ENCODE assay signal across 24 mouse cellular contexts in genomic region chr16:24635381-24635919, GRCm38 (mm10).
DNase-seq lines count a peak whose midpoint lies in the region; TF ChIP-seq lines count a peak whose summit lies in the region.
"Had no signal": no experiment of that assay in that cellular context is flagged by ENCODE, and none has a peak within 500 bp of the region (broad histone marks: within the 10 kb centered on the region; RNA-seq: fewer than 3 reads in every experiment).

No protein-coding gene starts in this region.

- no peak overlapping the region for H3K4me3 ChIP-seq in heart, adult 2 months
- H3K4me3 ChIP-seq: forebrain, embryonic 15.5 days; heart, embryonic 13.5 days; hindbrain, embryonic 12.5 days; limb, embryonic 12.5 days had no signal

- DNase-seq in heart, adult 11 months = peak; percentile 84
- no peak for DNase-seq in heart, postnatal 10 days
- peak; percentile 70 to 84 for DNase-seq in cerebellum, adult 18-20 months
- DNase-seq in cerebellum, postnatal 14 days = peak; percentile 37 to 63
- no peak for DNase-seq in right cerebral cortex, postnatal 14 days
- no peak for DNase-seq in heart, adult 2 months
- no peak for DNase-seq in layer of hippocampus, postnatal 14 days (ENCODE audit: low spot score in 2 of 2)
- DNase-seq: adrenal gland, postnatal 10 days; gastrocnemius, postnatal 14 days; heart, adult 18-20 months; kidney, adult 9 months; kidney, postnatal 14 days; layer of hippocampus, postnatal 36 days; liver, postnatal 0 days; thymus, adult 18-20 months; thymus, postnatal 4 days had no signal

- H3K27ac ChIP-seq in heart, adult 2 months = no peak overlapping the region
- H3K27ac ChIP-seq: forebrain, embryonic 15.5 days; heart, embryonic 13.5 days; hindbrain, embryonic 12.5 days; limb, embryonic 12.5 days; macrophage had no signal

- H3K36me3 ChIP-seq in heart, adult 2 months (ENCODE audit: control insufficient read depth, insufficient read depth, low read length) = peaks cover 2% of the 10 kb centered on the region; the same call in 1 of the 2 replicates
- H3K36me3 ChIP-seq: forebrain, embryonic 15.5 days; G1E; hindbrain, embryonic 12.5 days had no signal

- peaks cover 2% of the 10 kb centered on the region for H3K4me1 ChIP-seq in heart, adult 2 months (ENCODE audit: control insufficient read depth, insufficient read depth, low read length)
- H3K4me1 ChIP-seq: forebrain, embryonic 15.5 days; hindbrain, embryonic 12.5 days; limb, embryonic 12.5 days had no signal

- TF ChIP-seq CTCF in heart, adult 2 months (IDR thresholded peaks at IDR 0.05) = no peak

- no peak overlapping the region for H3K9ac ChIP-seq in heart, adult 2 months (ENCODE audit: low read depth, low read length)
- H3K9ac ChIP-seq: forebrain, embryonic 15.5 days; heart, embryonic 13.5 days; hindbrain, embryonic 12.5 days; limb, embryonic 12.5 days; liver, postnatal 0 days had no signal

- no peak for TF ChIP-seq POLR2A in heart, adult 2 months (IDR thresholded peaks at IDR 0.05; ENCODE audit: insufficient read depth, low read depth, low read length)

- 91% methylated on average over 7 of the region's 7 CpGs for WGBS in heart, adult 2 months

- no peaks in the 10 kb centered on the region for H3K27me3 ChIP-seq in heart, adult 2 months (ENCODE audit: control insufficient read depth, insufficient read depth, low read length)
- H3K27me3 ChIP-seq: CH12.LX; forebrain, embryonic 15.5 days; heart, embryonic 13.5 days; hindbrain, embryonic 12.5 days; limb, embryonic 12.5 days; Patski had no signal

- H3K79me2 ChIP-seq in heart, adult 2 months (replicated peaks; ENCODE audit: control insufficient read depth, insufficient read depth, low read length) = peaks cover 1% of the 10 kb centered on the region; the same call in 1 of the 2 replicates

- TF ChIP-seq EP300 in heart, adult 2 months (IDR thresholded peaks at IDR 0.05; ENCODE audit: insufficient read depth, low read depth, low read length) = no peak

- intact Hi-C loops in heart, postnatal 10 days (cut with DNase I) = no loop called here
- intact Hi-C loops in heart, adult 2 months (cut with DNase I) = no loop called here

Comparison
In these comparisons a context has a peak if more than half of its experiments do, and no peak if none do; other contexts are left out.
1. DNase-seq: peak in heart, adult 11 months (single experiment), cerebellum, adult 18-20 months (2 of 2) and cerebellum, postnatal 14 days (2 of 2); none in heart, postnatal 10 days (0 of 2), right cerebral cortex, postnatal 14 days (single experiment), heart, adult 2 months (0 of 2) and layer of hippocampus, postnatal 14 days (0 of 2).